Mouse (Mus musculus) MEL (cell line): Measurements from ENCODE around the gene Grb10. TPM values are rescaled to one million over a fixed set of nuclear protein-coding genes. Genes with fewer than 3 reads are reported as not detected.

Experiments
- DNase-seq: peaks from one replicate; pipeline ENCODE4 v3.0.0; 2011; ENCODE audit warnings: low read depth, low spot score
- H3K27ac ChIP-seq: 2 replicates; pipeline ENCODE4 v1.5.1; 2012; ENCODE audit warnings: low read depth, mild to moderate bottlenecking, control low read depth, low read length, moderate library complexity; ENCODE audit not compliant: control insufficient read depth
- H3K27me3 ChIP-seq, 2 experiments: fragments of 150-350 bp in 1 of 2; sonication (generic) in 1 of 2; 2 replicates each; pipeline ENCODE4 v1.6.1; 2012; ENCODE audit warnings: low read length in 2 of 2, mild to moderate bottlenecking in 2 of 2, improper control_type of control experiment in 1 of 2, moderate library complexity in 1 of 2; ENCODE audit not compliant: insufficient read depth in 2 of 2, control insufficient read depth in 1 of 2
- H3K36me3 ChIP-seq, 2 experiments: 2 replicates each; pipeline ENCODE4 v1.6.1; 2012 to 2014; ENCODE audit warnings: low read length in 2 of 2, improper control_type of control experiment in 1 of 2, inconsistent platforms in 1 of 2, mild to moderate bottlenecking in 1 of 2; ENCODE audit not compliant: insufficient read depth in 2 of 2, control insufficient read depth in 1 of 2
- H3K4me1 ChIP-seq, 2 experiments: fragments of 150-350 bp in 1 of 2; sonication (generic) in 1 of 2; 2 replicates each; pipeline ENCODE4 v1.6.1; 2012; ENCODE audit warnings: low read length in 2 of 2, improper control_type of control experiment in 1 of 2, mild to moderate bottlenecking in 1 of 2; ENCODE audit not compliant: insufficient read depth in 2 of 2, control insufficient read depth in 1 of 2
- H3K4me3 ChIP-seq, 2 experiments: fragments of 150-350 bp in 1 of 2; sonication (generic) in 1 of 2; 2 replicates each; pipeline ENCODE4 v1.5.1; 2012; ENCODE audit warnings: low read depth in 2 of 2, low read length in 2 of 2, mild to moderate bottlenecking in 2 of 2, moderate library complexity in 2 of 2, control low read depth in 1 of 2, improper control_type of control experiment in 1 of 2; ENCODE audit not compliant: control insufficient read depth in 1 of 2, insufficient read depth in 1 of 2
- H3K79me2 ChIP-seq: 2 replicates; pipeline ENCODE4 v1.6.1; 2012; ENCODE audit warnings: mild to moderate bottlenecking, low read length, moderate library complexity; ENCODE audit not compliant: control insufficient read depth, poor library complexity, insufficient read depth
- H3K9ac ChIP-seq: 2 replicates; pipeline ENCODE4 v1.6.1; 2012; ENCODE audit warnings: low read depth, mild to moderate bottlenecking, control low read depth, low read length, moderate library complexity; ENCODE audit not compliant: control insufficient read depth, poor library complexity, severe bottlenecking
- H3K9me3 ChIP-seq: fragments of 150-350 bp; sonication (generic); replicated peaks from 2 replicates; pipeline ENCODE4 v1.6.1; 2012; ENCODE audit warnings: mild to moderate bottlenecking, low read length, improper control_type of control experiment, moderate library complexity; ENCODE audit not compliant: insufficient read depth
- BHLHE40 ChIP-seq: IDR thresholded peaks from 2 replicates; pipeline ENCODE4 v1.6.1; 2012; ENCODE audit warnings: low read depth, mild to moderate bottlenecking, inconsistent platforms, low read length, improper control_type of control experiment, borderline replicate concordance
- CHD1 ChIP-seq: IDR thresholded peaks from 2 replicates; pipeline ENCODE4 v1.6.1; 2012; ENCODE audit warnings: low read depth, mild to moderate bottlenecking, inconsistent platforms, low read length, improper control_type of control experiment
- CHD2 ChIP-seq: IDR thresholded peaks from 2 replicates; pipeline ENCODE4 v1.6.1; 2011; ENCODE audit warnings: low read length, improper control_type of control experiment
- GABPA ChIP-seq: IDR thresholded peaks from 2 replicates; pipeline ENCODE4 v1.6.1; 2012; ENCODE audit warnings: low read depth, mild to moderate bottlenecking, inconsistent platforms, low read length, improper control_type of control experiment, moderate library complexity
- HCFC1 ChIP-seq: IDR thresholded peaks from 2 replicates; pipeline ENCODE4 v1.6.1; 2012; ENCODE audit warnings: low read depth, mild to moderate bottlenecking, inconsistent platforms, low read length, improper control_type of control experiment, moderate library complexity
- KAT2A ChIP-seq: conservative IDR thresholded peaks from 2 replicates; pipeline ENCODE4 v1.6.1; 2012; ENCODE audit warnings: low read depth, low read length, improper control_type of control experiment, inconsistent platforms
- MAFK ChIP-seq: IDR thresholded peaks from 2 replicates; pipeline ENCODE4 v1.6.1; 2011; ENCODE audit warnings: low read depth, mild to moderate bottlenecking, low read length, improper control_type of control experiment, borderline replicate concordance
- MAX ChIP-seq: IDR thresholded peaks from 2 replicates; pipeline ENCODE4 v1.6.1; 2011; ENCODE audit warnings: low read length, improper control_type of control experiment
- MAZ ChIP-seq: IDR thresholded peaks from 2 replicates; pipeline ENCODE4 v1.6.1; 2012; ENCODE audit warnings: low read depth, mild to moderate bottlenecking, inconsistent platforms, low read length, improper control_type of control experiment
- MEF2A ChIP-seq: IDR thresholded peaks from 2 replicates; pipeline ENCODE4 v1.6.1; 2014; ENCODE audit warnings: low read depth, mild to moderate bottlenecking, inconsistent platforms, low read length, improper control_type of control experiment; ENCODE audit not compliant: poor library complexity, insufficient replicate concordance, severe bottlenecking; ENCODE audit errors: extremely low read depth
- MXI1 ChIP-seq: IDR thresholded peaks from 2 replicates; pipeline ENCODE4 v1.6.1; 2011; ENCODE audit warnings: mild to moderate bottlenecking, low read depth, low read length, improper control_type of control experiment
- MYC ChIP-seq: IDR thresholded peaks from 2 replicates; pipeline ENCODE4 v1.6.1; 2011; ENCODE audit warnings: low read depth, mild to moderate bottlenecking, low read length, improper control_type of control experiment, moderate library complexity
- NELFE ChIP-seq: IDR thresholded peaks from 2 replicates; pipeline ENCODE4 v1.6.1; 2011; ENCODE audit warnings: low read depth, low read length, improper control_type of control experiment
- NRF1 ChIP-seq: IDR thresholded peaks from 2 replicates; pipeline ENCODE4 v1.6.1; 2014; ENCODE audit warnings: low read depth, mild to moderate bottlenecking, inconsistent platforms, low read length, improper control_type of control experiment, moderate library complexity; ENCODE audit not compliant: poor library complexity, insufficient read depth, severe bottlenecking
- POLR2A ChIP-seq, 2 experiments: IDR thresholded peaks; 2 replicates each; pipeline ENCODE4 v1.6.1; 2011 to 2012; ENCODE audit warnings: low read length in 2 of 2, mild to moderate bottlenecking in 2 of 2, control low read depth in 1 of 2, improper control_type of control experiment in 1 of 2, low read depth in 1 of 2, moderate library complexity in 1 of 2; ENCODE audit not compliant: control insufficient read depth in 1 of 2, insufficient read depth in 1 of 2, poor library complexity in 1 of 2
- POLR2AphosphoS2 ChIP-seq: IDR thresholded peaks from 2 replicates; pipeline ENCODE4 v1.6.1; 2011; ENCODE audit warnings: low read length, improper control_type of control experiment
- POLR2AphosphoS5 ChIP-seq: IDR thresholded peaks from 2 replicates; pipeline ENCODE4 v1.6.1; 2012; ENCODE audit warnings: low read depth, borderline replicate concordance, mild to moderate bottlenecking, inconsistent platforms, low read length, moderate library complexity, mixed read lengths
- RAD21 ChIP-seq: IDR thresholded peaks from 2 replicates; pipeline ENCODE4 v1.6.1; 2011; ENCODE audit warnings: mild to moderate bottlenecking, low read depth, low read length, improper control_type of control experiment
- SMC3 ChIP-seq: IDR thresholded peaks from 2 replicates; pipeline ENCODE4 v1.6.1; 2011; ENCODE audit warnings: low read depth, low read length, improper control_type of control experiment
- TCF12 ChIP-seq: IDR thresholded peaks from 2 replicates; pipeline ENCODE4 v1.6.1; 2014; ENCODE audit warnings: low read depth, mild to moderate bottlenecking, inconsistent platforms, low read length, improper control_type of control experiment, moderate library complexity
- USF2 ChIP-seq, 2 experiments: IDR thresholded peaks; 2 replicates each; pipeline ENCODE4 v1.6.1; 2011 to 2012; ENCODE audit warnings: improper control_type of control experiment in 2 of 2, low read length in 2 of 2, borderline replicate concordance in 1 of 2, inconsistent platforms in 1 of 2, low read depth in 1 of 2, mild to moderate bottlenecking in 1 of 2; ENCODE audit not compliant: insufficient read depth in 1 of 2
- ZC3H11A ChIP-seq: IDR thresholded peaks from 2 replicates; pipeline ENCODE4 v1.6.1; 2012; ENCODE audit warnings: low read depth, mild to moderate bottlenecking, inconsistent platforms, low read length, improper control_type of control experiment
- ZMIZ1 ChIP-seq: IDR thresholded peaks from 2 replicates; pipeline ENCODE4 v1.6.1; 2012; ENCODE audit warnings: low read depth, mild to moderate bottlenecking, inconsistent platforms, low read length, improper control_type of control experiment, moderate library complexity
- polyA plus RNA-seq, 2 experiments: library from polyadenylated mRNA; stranded (reverse) in 1 of 2; unstranded in 1 of 2; fragments of >175 nt in 1 of 2; fragments of >200 nt in 1 of 2; gene quantifications; 2 replicates each; pipeline versions ENCODE4 v1.2.1 to v1.2.4; 2012; ENCODE audit warnings: low replicate concordance in 2 of 2, low read depth in 1 of 2; ENCODE audit not compliant: insufficient read length in 2 of 2, insufficient read depth in 1 of 2, missing spikeins in 1 of 2
- total RNA-seq: library from RNA; depleted of rRNA; stranded (reverse); fragments of 300-350 nt; gene quantifications from 2 replicates; pipeline ENCODE4 v1.2.3, GENCODE M21; 2012

Grb10 gene
- total and polyA plus RNA-seq, 3 experiments, result not detected

DNA sequence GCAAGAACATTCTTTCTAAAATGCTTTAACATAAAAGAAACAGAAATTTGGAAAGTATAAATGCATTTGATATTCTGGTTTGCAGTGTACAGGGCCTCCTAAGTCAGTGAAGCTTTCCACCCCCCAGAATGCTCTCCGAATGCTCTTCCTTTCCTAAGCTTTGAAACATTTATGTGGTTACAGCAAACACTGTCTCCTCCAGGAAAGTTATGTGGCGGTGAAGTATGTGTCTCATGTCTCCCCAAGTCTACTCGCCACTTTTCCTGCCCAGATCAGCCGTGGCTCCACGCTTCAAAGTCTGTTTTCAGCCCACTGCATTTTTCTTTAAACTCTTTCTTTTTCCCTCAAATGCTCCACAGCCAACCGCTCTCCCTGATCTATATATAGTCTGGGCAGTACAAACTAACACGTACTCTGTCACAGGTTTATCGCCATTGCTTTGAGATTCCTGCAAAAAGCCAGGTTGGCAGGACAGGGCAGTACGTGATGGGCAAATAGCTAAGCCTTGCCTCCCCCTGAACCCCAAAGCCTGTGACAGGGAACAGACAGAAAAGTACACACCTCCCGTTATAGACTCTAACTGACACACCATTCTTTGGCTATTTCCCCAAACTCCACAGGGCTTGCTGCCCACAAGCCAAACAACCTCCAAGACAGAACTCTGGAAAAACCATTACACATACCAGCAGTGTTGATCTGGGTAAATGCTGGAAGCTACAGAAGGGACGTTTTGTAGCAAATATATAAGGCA lies 84.9 kb downstream of the Grb10 start:
- Histone ChIP-seq H3K27ac (no peak overlapping the region), H3K4me1 (no peaks in the 10 kb centered on the region), H3K4me3 (no peak overlapping the region)

DNA sequence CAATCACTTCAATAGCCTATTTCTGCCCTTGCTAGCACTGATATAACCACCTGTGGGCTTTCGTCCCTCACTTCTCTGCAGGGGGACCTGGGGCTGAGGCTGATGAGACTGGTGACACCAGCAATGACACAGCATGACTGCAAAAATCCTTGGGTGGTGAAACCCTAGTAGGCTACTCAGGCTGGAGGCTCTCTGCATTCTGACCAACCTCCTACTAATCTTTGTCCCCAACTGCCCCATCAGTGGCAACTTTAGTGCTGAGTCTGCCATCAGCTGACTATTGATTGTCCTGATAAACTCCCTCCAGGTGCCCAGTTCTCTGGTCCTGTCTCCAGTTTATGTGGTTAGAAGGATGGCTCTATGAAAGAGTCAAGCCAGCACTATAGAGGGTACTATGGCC lies 85.9 kb downstream of the Grb10 start:
- H3K4me1 ChIP-seq, result no peaks in the 10 kb centered on the region
- no peak overlapping the region for H3K9ac ChIP-seq
- no peak for TF ChIP-seq MAFK
- TF ChIP-seq KAT2A, result no peak
- TF ChIP-seq SMC3, result no peak
- no peak for TF ChIP-seq HCFC1
- no peak for TF ChIP-seq MAX
- no peak for TF ChIP-seq CHD2
- no peak for TF ChIP-seq NRF1
- no peak for TF ChIP-seq ZC3H11A
- TF ChIP-seq RAD21, result no peak
- no peak for TF ChIP-seq POLR2AphosphoS2
- no peak for TF ChIP-seq POLR2AphosphoS5
- no peak for TF ChIP-seq MYC
- no peak for TF ChIP-seq NELFE
- TF ChIP-seq MXI1, result no peak
- TF ChIP-seq POLR2A (IDR thresholded peaks at IDR 0.05; ENCODE audit: control insufficient read depth in 1 of 2, insufficient read depth in 1 of 2, low read depth in 1 of 2, low read length in 2 of 2, poor library complexity in 1 of 2), result no peak
- no peak for TF ChIP-seq USF2 (IDR thresholded peaks at IDR 0.05; ENCODE audit: borderline replicate concordance in 1 of 2, insufficient read depth in 1 of 2, low read depth in 1 of 2, low read length in 2 of 2)
- TF ChIP-seq ZMIZ1, result no peak
- TF ChIP-seq BHLHE40, result no peak
- no peak for TF ChIP-seq GABPA
- TF ChIP-seq CHD1, result no peak
- H3K79me2 ChIP-seq, result no peaks in the 10 kb centered on the region
- H3K9me3 ChIP-seq, result no peaks in the 10 kb centered on the region
- H3K27ac ChIP-seq, result no peak overlapping the region
- no peak for DNase-seq
- H3K4me3 ChIP-seq, result no peak overlapping the region
- no peaks in the 10 kb centered on the region for H3K36me3 ChIP-seq
- peaks cover 3 to 7% of the 10 kb centered on the region in 2 experiments for H3K27me3 ChIP-seq

More for the DNA sequence above, 84.9 kb downstream of the Grb10 start:
- no peak for DNase-seq
- Histone ChIP-seq H3K9ac (no peak overlapping the region), H3K36me3 (no peaks in the 10 kb centered on the region), H3K9me3 (no peaks in the 10 kb centered on the region), H3K27me3 (peaks cover 3 to 7% of the 10 kb centered on the region in 2 experiments), H3K79me2 (no peaks in the 10 kb centered on the region)
- no peak for TF ChIP-seq KAT2A
- TF ChIP-seq BHLHE40, result no peak
- TF ChIP-seq GABPA, result no peak
- TF ChIP-seq TCF12, result no peak
- no peak for TF ChIP-seq MXI1
- TF ChIP-seq MAZ, result no peak
- no peak for TF ChIP-seq CHD1
- TF ChIP-seq ZC3H11A, result no peak
- no peak for TF ChIP-seq MEF2A
